Mouse (Mus musculus): ENCODE results near the gene Cpsf6. TPM values are rescaled to one million over a fixed set of nuclear protein-coding genes. Genes with fewer than 3 reads are reported as not detected.
A peak's percentile ranks its signal among the peaks of the same experiment; 100 is the strongest.

The Cpsf6 gene
- polyA plus RNA-seq, 1 experiment from 2014 or later: 135 TPM

- Histone ChIP-seq H3K36me3 (ENCODE audit: control insufficient read depth, insufficient read depth, low read length) (no peaks in the 10 kb centered on the region), H3K4me1 (replicated peaks; ENCODE audit: control insufficient read depth, insufficient read depth, low read length) (peaks cover 15% of the 10 kb centered on the region), H3K9ac (ENCODE audit: low read depth, low read length) (no peak overlapping the region; the same call in 1 of the 2 replicates), H3K9me3 (ENCODE audit: control insufficient read depth, low read length) (no peaks in the 10 kb centered on the region), H3K4me3 (ENCODE audit: low read depth, low read length) (no peak overlapping the region; the same call in 1 of the 2 replicates), H3K27ac (ENCODE audit: low read depth, low read length) (no peak overlapping the region), H3K27me3 (replicated peaks; ENCODE audit: control insufficient read depth, insufficient read depth, low read length) (no peaks in the 10 kb centered on the region), H3K4me2 (peak overlapping the region; percentile 56)
- DNase-seq (ENCODE audit: low spot score) (no peak), ATAC-seq (replicated peaks; ENCODE audit: low FRiP score) (peak; percentile 33; the same call in 1 of the 2 replicates)
- WGBS: 30% methylated on average over 21 of the region's 21 CpGs
These were observed 29.8 kb upstream of the Cpsf6 start for GRCm38 (mm10) chr10:117409373-117410354.

GRCm38 (mm10) chr10:117408545-117409372 is 28.9 kb upstream of the Cpsf6 start:
- 74% methylated on average over 7 of the region's 7 CpGs for WGBS

DNA sequence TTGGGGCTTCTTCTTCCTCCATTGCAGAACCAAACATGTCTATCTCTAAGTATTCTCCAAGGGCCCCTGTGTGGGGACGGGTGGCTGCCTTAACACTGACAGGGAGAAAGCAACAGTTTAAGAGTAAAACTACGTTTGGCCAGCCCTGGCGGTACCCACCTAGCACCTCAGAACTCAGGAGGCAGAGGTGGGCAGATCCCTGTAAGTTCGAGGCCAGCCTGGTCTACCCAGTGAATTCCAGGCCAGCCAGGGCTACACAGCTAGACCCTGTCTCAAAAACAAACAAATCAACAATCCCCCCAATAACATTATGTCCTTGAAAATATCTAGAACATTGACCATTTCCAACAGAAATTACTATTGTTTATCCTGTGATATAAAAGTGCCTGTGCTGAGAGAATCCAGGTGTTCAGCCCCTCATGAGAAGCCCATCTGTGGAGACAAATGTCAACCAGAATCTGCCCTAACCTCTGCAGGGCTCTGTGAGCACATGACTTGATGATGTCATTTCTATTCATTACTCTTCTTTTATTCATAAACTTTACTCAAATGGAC is 28.0 kb upstream of the Cpsf6 start:
- Histone ChIP-seq H3K4me1 (replicated peaks; ENCODE audit: control insufficient read depth, insufficient read depth, low read length) (peaks cover 15% of the 10 kb centered on the region), H3K27ac (ENCODE audit: low read depth, low read length) (no peak overlapping the region), H3K36me3 (ENCODE audit: control insufficient read depth, insufficient read depth, low read length) (no peaks in the 10 kb centered on the region), H3K27me3 (replicated peaks; ENCODE audit: control insufficient read depth, insufficient read depth, low read length) (no peaks in the 10 kb centered on the region), H3K9ac (ENCODE audit: low read depth, low read length) (no peak overlapping the region), H3K4me2 (no peak overlapping the region), H3K9me3 (ENCODE audit: control insufficient read depth, low read length) (no peaks in the 10 kb centered on the region), H3K4me3 (ENCODE audit: low read depth, low read length) (no peak overlapping the region)
- no peak for ATAC-seq (replicated peaks; ENCODE audit: low FRiP score)
- WGBS: 77% methylated on average over 4 of the region's 4 CpGs
- no peak for DNase-seq (ENCODE audit: low spot score)

More at GRCm38 (mm10) chr10:117408545-117409372, 28.9 kb upstream of the Cpsf6 start:
- no peak overlapping the region for H3K4me3 ChIP-seq (ENCODE audit: low read depth, low read length)
- DNase-seq (ENCODE audit: low spot score): no peak
- no peak overlapping the region for H3K27ac ChIP-seq (ENCODE audit: low read depth, low read length)
- no peak overlapping the region for H3K9ac ChIP-seq (ENCODE audit: low read depth, low read length)
- no peaks in the 10 kb centered on the region for H3K36me3 ChIP-seq (ENCODE audit: control insufficient read depth, insufficient read depth, low read length)
- no peaks in the 10 kb centered on the region for H3K9me3 ChIP-seq (ENCODE audit: control insufficient read depth, low read length)
- ATAC-seq (replicated peaks; ENCODE audit: low FRiP score): no peak
- H3K27me3 ChIP-seq (replicated peaks; ENCODE audit: control insufficient read depth, insufficient read depth, low read length): no peaks in the 10 kb centered on the region
- peak overlapping the region; percentile 56; the same call in 1 of the 2 replicates for H3K4me2 ChIP-seq
- peaks cover 15% of the 10 kb centered on the region for H3K4me1 ChIP-seq (replicated peaks; ENCODE audit: control insufficient read depth, insufficient read depth, low read length)

DNA sequence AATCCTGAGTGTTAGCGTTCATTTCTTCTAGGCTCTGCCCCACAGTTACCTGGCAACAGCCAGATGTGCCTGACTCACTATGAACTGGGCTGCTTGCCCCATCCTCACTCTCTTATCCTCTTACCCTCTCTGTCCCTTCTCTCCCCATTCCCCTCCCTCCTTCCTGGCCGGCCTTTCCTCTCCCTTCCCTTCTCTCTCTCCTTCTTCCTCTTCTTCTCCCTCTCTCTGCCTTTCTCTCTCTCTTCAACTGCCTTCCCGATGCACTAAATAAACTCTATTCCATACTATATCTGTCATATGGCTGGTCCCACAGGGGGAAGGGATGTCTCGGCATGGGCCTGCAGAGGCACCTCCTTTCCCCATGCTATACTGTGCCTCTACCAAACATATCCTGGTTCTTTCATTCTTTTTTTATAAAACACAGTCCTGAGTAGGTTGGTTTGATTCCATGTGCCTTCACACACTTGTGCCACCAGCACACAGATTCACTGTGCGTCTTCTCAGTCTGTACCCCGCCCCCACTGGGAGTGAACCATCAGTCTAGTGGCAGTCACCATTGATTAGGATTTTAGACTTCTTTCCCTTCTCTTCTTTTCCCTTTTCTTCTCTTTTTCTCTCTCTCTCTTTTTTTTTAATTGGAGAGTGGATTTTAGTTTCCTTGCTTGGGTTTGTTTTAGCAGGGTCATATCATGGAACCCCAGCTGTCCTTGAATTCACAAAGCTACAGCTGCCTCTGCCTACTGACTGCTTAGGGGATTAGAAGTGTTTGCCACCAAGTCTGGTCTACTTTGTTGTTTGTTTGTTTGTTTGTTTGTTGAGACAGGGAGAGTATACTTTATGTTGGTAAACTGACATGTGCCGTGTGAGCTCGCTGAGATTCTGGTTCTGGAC is 27.3 kb upstream of the Cpsf6 start:
- no peak overlapping the region for H3K4me3 ChIP-seq (ENCODE audit: low read depth, low read length)
- no peaks in the 10 kb centered on the region for H3K27me3 ChIP-seq (replicated peaks; ENCODE audit: control insufficient read depth, insufficient read depth, low read length)
- H3K36me3 ChIP-seq (ENCODE audit: control insufficient read depth, insufficient read depth, low read length): no peaks in the 10 kb centered on the region
- no peaks in the 10 kb centered on the region for H3K9me3 ChIP-seq (ENCODE audit: control insufficient read depth, low read length)
- peaks cover 12% of the 10 kb centered on the region for H3K4me1 ChIP-seq (replicated peaks; ENCODE audit: control insufficient read depth, insufficient read depth, low read length)
- H3K4me2 ChIP-seq: no peak overlapping the region
- no peak overlapping the region for H3K9ac ChIP-seq (ENCODE audit: low read depth, low read length)
- WGBS: 85% methylated on average over 8 of the region's 8 CpGs
- no peak for DNase-seq (ENCODE audit: low spot score)
- no peak for ATAC-seq (replicated peaks; ENCODE audit: low FRiP score)
- no peak overlapping the region for H3K27ac ChIP-seq (ENCODE audit: low read depth, low read length)

GRCm38 (mm10) chr10:117406283-117406588 is 26.4 kb upstream of the Cpsf6 start:
- H3K9ac ChIP-seq (ENCODE audit: low read depth, low read length): no peak overlapping the region
- H3K27me3 ChIP-seq (replicated peaks; ENCODE audit: control insufficient read depth, insufficient read depth, low read length): no peaks in the 10 kb centered on the region
- WGBS: 80% methylated on average over 5 of the region's 5 CpGs
- no peaks in the 10 kb centered on the region for H3K9me3 ChIP-seq (ENCODE audit: control insufficient read depth, low read length)
- ATAC-seq (replicated peaks; ENCODE audit: low FRiP score) (no peak), DNase-seq (ENCODE audit: low spot score) (no peak)
- no peak overlapping the region for H3K4me2 ChIP-seq
- no peak overlapping the region for H3K4me3 ChIP-seq (ENCODE audit: low read depth, low read length)
- H3K36me3 ChIP-seq (ENCODE audit: control insufficient read depth, insufficient read depth, low read length): no peaks in the 10 kb centered on the region
- H3K27ac ChIP-seq (ENCODE audit: low read depth, low read length): no peak overlapping the region
- peaks cover 7% of the 10 kb centered on the region for H3K4me1 ChIP-seq (replicated peaks; ENCODE audit: control insufficient read depth, insufficient read depth, low read length)

DNA sequence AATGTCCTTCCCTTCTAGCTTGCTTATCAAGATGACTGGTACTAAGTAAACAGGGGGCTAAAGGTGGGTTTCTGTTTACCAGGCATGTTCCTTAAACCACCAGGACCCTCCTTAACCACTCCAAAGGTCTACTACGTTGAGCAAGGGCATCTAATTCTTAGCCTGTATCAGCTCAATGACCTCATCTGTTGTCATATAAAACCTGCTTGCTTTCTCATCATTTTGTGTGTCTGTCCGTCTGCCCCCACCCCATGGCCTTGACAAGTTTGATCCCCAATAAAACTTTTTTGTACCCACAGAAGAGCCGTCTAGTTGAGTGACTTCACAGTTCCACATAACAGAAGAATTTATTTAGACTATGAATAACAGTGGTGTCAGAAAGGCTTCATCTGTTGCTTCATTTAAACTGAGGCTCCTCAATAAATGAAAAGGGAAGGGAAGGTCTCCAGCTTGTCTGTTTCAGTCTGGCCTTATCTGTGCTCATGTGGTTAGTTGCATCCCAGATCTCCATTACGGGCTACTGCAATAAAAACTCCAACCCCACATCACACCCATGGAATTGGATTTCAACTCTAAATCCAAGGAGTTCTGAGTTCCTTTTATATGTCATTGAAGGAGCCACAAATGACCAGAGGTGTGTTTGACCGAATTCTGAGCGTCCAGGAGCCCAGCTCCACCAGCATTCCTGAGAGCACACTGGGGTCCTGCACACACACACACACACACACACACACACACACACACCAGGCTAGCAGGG is 25.9 kb upstream of the Cpsf6 start:
- Histone ChIP-seq H3K4me1 (replicated peaks; ENCODE audit: control insufficient read depth, insufficient read depth, low read length) (peaks cover 7% of the 10 kb centered on the region), H3K4me2 (no peak overlapping the region), H3K36me3 (ENCODE audit: control insufficient read depth, insufficient read depth, low read length) (no peaks in the 10 kb centered on the region), H3K9me3 (ENCODE audit: control insufficient read depth, low read length) (no peaks in the 10 kb centered on the region), H3K9ac (ENCODE audit: low read depth, low read length) (no peak overlapping the region), H3K4me3 (ENCODE audit: low read depth, low read length) (no peak overlapping the region), H3K27me3 (replicated peaks; ENCODE audit: control insufficient read depth, insufficient read depth, low read length) (no peaks in the 10 kb centered on the region), H3K27ac (ENCODE audit: low read depth, low read length) (no peak overlapping the region)
- ATAC-seq (replicated peaks; ENCODE audit: low FRiP score) (no peak), DNase-seq (ENCODE audit: low spot score) (no peak)
- WGBS: 72% methylated on average over 6 of the region's 6 CpGs

GRCm38 (mm10) chr10:117404384-117404783 is 24.6 kb upstream of the Cpsf6 start:
- Histone ChIP-seq H3K9me3 (ENCODE audit: control insufficient read depth, low read length) (no peaks in the 10 kb centered on the region), H3K27ac (ENCODE audit: low read depth, low read length) (no peak overlapping the region), H3K27me3 (replicated peaks; ENCODE audit: control insufficient read depth, insufficient read depth, low read length) (no peaks in the 10 kb centered on the region), H3K4me3 (ENCODE audit: low read depth, low read length) (no peak overlapping the region), H3K4me1 (replicated peaks; ENCODE audit: control insufficient read depth, insufficient read depth, low read length) (peaks cover 1% of the 10 kb centered on the region; the same call in 1 of the 2 replicates), H3K4me2 (no peak overlapping the region), H3K36me3 (ENCODE audit: control insufficient read depth, insufficient read depth, low read length) (no peaks in the 10 kb centered on the region), H3K9ac (ENCODE audit: low read depth, low read length) (no peak overlapping the region)
- 87% methylated on average over 6 of the region's 6 CpGs for WGBS
- DNase-seq (ENCODE audit: low spot score): no peak
- no peak for ATAC-seq (replicated peaks; ENCODE audit: low FRiP score)

All from liver, embryonic 11.5 days (tissue).